Mouse (Mus musculus) G1E (cell line): ENCODE results near the gene Itih5. TPM values are rescaled to one million over a fixed set of nuclear protein-coding genes. Genes with fewer than 3 reads are reported as not detected.

ENCODE experiments used
- ATAC-seq: 2 replicates; pipeline ENCODE4 v1.8.0; 2016; ENCODE audit warnings: mild to moderate bottlenecking; ENCODE audit not compliant: insufficient number of reproducible peaks, poor library complexity, low FRiP score, severe bottlenecking; ENCODE audit errors: extremely low read depth
- DNase-seq: peaks from one replicate; pipeline ENCODE4 v3.0.0; 2012; ENCODE audit warnings: low spot score
- H3K27me3 ChIP-seq: 2 replicates; pipeline ENCODE4 v1.6.1; 2012; ENCODE audit warnings: mild to moderate bottlenecking, low read length, inconsistent platforms; ENCODE audit not compliant: insufficient read depth
- H3K36me3 ChIP-seq: replicated peaks from 2 replicates; pipeline ENCODE3; 2012; ENCODE audit warnings: mild to moderate bottlenecking, inconsistent platforms
- H3K4me1 ChIP-seq: 2 replicates; pipeline ENCODE4 v1.6.1; 2012; ENCODE audit warnings: low read depth, low read length, inconsistent platforms, mixed read lengths; ENCODE audit not compliant: insufficient read depth
- H3K4me3 ChIP-seq: 2 replicates; pipeline ENCODE4 v1.5.1; 2012; ENCODE audit warnings: low read depth, mild to moderate bottlenecking, inconsistent platforms, low read length, moderate library complexity, mixed read lengths
- H3K9me3 ChIP-seq: replicated peaks from 2 replicates; pipeline ENCODE4 v1.6.1; 2012; ENCODE audit warnings: inconsistent platforms
- CTCF ChIP-seq: IDR thresholded peaks from 2 replicates; pipeline ENCODE4 v1.5.1; 2012; ENCODE audit warnings: low read depth, low read length, inconsistent platforms, mixed read lengths
- GATA1 ChIP-seq: IDR thresholded peaks from 2 replicates; pipeline ENCODE4 v1.6.1; 2012; ENCODE audit warnings: borderline replicate concordance, low read length, inconsistent platforms, mixed read lengths
- GATA2 ChIP-seq: IDR thresholded peaks from 2 replicates; pipeline ENCODE4 v1.6.1; 2012; ENCODE audit warnings: low read depth, low read length, inconsistent platforms, borderline replicate concordance
- POLR2AphosphoS5 ChIP-seq: IDR thresholded peaks from 2 replicates; pipeline ENCODE4 v1.6.1; 2012; ENCODE audit warnings: low read depth, low read length, inconsistent platforms; ENCODE audit not compliant: insufficient replicate concordance
- TAL1 ChIP-seq: conservative IDR thresholded peaks from 2 replicates; pipeline ENCODE4 v1.6.1; 2012; ENCODE audit warnings: low read depth, low read length, inconsistent platforms, mixed read lengths
- polyA plus RNA-seq: library from polyadenylated mRNA; stranded (reverse); fragments of >175 nt; gene quantifications from 2 replicates; pipeline ENCODE4 v1.2.3, GENCODE M21; 2012
- total RNA-seq, 2 experiments: library from RNA; stranded (forward) in 1 of 2; stranded (reverse) in 1 of 2; fragments of 200-1000 nt in 1 of 2; fragments of >200 nt in 1 of 2; fragmentation: Nextera tagmentation in 1 of 2; gene quantifications; 2 replicates each; pipeline ENCODE4 v1.2.3; 2014 to 2017

Gene Itih5
- total and polyA plus RNA-seq, 3 experiments, result 0.11 TPM; not detected in 2

GRCm38 (mm10) chr2:10199326-10199725 is 46.0 kb downstream of the Itih5 start:
- Histone ChIP-seq H3K4me1 (no peaks in the 10 kb centered on the region), H3K9me3 (no peaks in the 10 kb centered on the region), H3K27me3 (no peaks in the 10 kb centered on the region; the same call in 1 of the 2 replicates), H3K4me3 (no peak overlapping the region), H3K36me3 (no peaks in the 10 kb centered on the region)
- no peak for ATAC-seq
- DNase-seq, result no peak
- TF ChIP-seq GATA1 (no peak), GATA2 (no peak), CTCF (no peak), POLR2AphosphoS5 (no peak), TAL1 (no peak)

GRCm38 (mm10) chr2:10200736-10201285 is 47.4 kb downstream of the Itih5 start:
- no peak for TF ChIP-seq GATA1
- H3K4me1 ChIP-seq, result no peaks in the 10 kb centered on the region

GRCm38 (mm10) chr2:10204301-10204700 is 50.9 kb downstream of the Itih5 start:
- no peak for ATAC-seq
- no peaks in the 10 kb centered on the region; the same call in none of the 2 replicates for H3K27me3 ChIP-seq
- no peaks in the 10 kb centered on the region for H3K4me1 ChIP-seq
- TF ChIP-seq POLR2AphosphoS5, result no peak
- TF ChIP-seq GATA1, result no peak
- no peak for DNase-seq
- no peaks in the 10 kb centered on the region for H3K9me3 ChIP-seq
- H3K4me3 ChIP-seq, result no peak overlapping the region
- H3K36me3 ChIP-seq, result no peaks in the 10 kb centered on the region

More at GRCm38 (mm10) chr2:10200736-10201285, 47.4 kb downstream of the Itih5 start:
- DNase-seq (no peak), ATAC-seq (no peak)
- Histone ChIP-seq H3K27me3 (no peaks in the 10 kb centered on the region; the same call in 1 of the 2 replicates), H3K4me3 (no peak overlapping the region), H3K9me3 (no peaks in the 10 kb centered on the region), H3K36me3 (no peaks in the 10 kb centered on the region)

- no peak for TF ChIP-seq GATA2
- TF ChIP-seq CTCF, result no peak
- TF ChIP-seq GATA1, result no peak
- no peak for TF ChIP-seq POLR2AphosphoS5
- TF ChIP-seq TAL1, result no peak
- peaks cover 6% of the 10 kb centered on the region; the same call in 1 of the 2 replicates for H3K27me3 ChIP-seq
- no peaks in the 10 kb centered on the region for H3K9me3 ChIP-seq
- no peak overlapping the region for H3K4me3 ChIP-seq
- DNase-seq, result no peak
- H3K36me3 ChIP-seq, result no peaks in the 10 kb centered on the region
- no peaks in the 10 kb centered on the region for H3K4me1 ChIP-seq
- no peak for ATAC-seq
Observed at GRCm38 (mm10) chr2:10213468-10213867, 60.1 kb downstream of the Itih5 start.

- Histone ChIP-seq H3K36me3 (no peaks in the 10 kb centered on the region), H3K9me3 (no peaks in the 10 kb centered on the region), H3K4me1 (no peaks in the 10 kb centered on the region), H3K4me3 (no peak overlapping the region), H3K27me3 (peaks cover 6% of the 10 kb centered on the region; the same call in 1 of the 2 replicates)
- DNase-seq (no peak), ATAC-seq (no peak)
- TF ChIP-seq GATA1 (no peak), GATA2 (no peak), TAL1 (no peak), CTCF (no peak), POLR2AphosphoS5 (no peak)
Observed at GRCm38 (mm10) chr2:10215876-10216565, 62.6 kb downstream of the Itih5 start.

- ATAC-seq (no peak), DNase-seq (no peak)
- Histone ChIP-seq H3K36me3 (no peaks in the 10 kb centered on the region), H3K4me1 (no peaks in the 10 kb centered on the region), H3K27me3 (peaks cover 6% of the 10 kb centered on the region; the same call in 1 of the 2 replicates), H3K9me3 (no peaks in the 10 kb centered on the region), H3K4me3 (no peak overlapping the region)
- TF ChIP-seq TAL1 (no peak), CTCF (no peak), POLR2AphosphoS5 (no peak), GATA2 (no peak), GATA1 (no peak)
Observed at GRCm38 (mm10) chr2:10216566-10217247, 63.3 kb downstream of the Itih5 start.

GRCm38 (mm10) chr2:10221862-10222261 is 68.5 kb downstream of the Itih5 start:
- TF ChIP-seq GATA2, result no peak
- no peak for TF ChIP-seq POLR2AphosphoS5
- ATAC-seq (no peak), DNase-seq (no peak)
- Histone ChIP-seq H3K9me3 (no peaks in the 10 kb centered on the region), H3K4me3 (no peak overlapping the region), H3K4me1 (no peaks in the 10 kb centered on the region), H3K27me3 (peaks cover 6% of the 10 kb centered on the region; the same call in 1 of the 2 replicates), H3K36me3 (no peaks in the 10 kb centered on the region)
